Comparison of ENCODE assay signal across 20 mouse cellular contexts in genomic region chr14:79851795-79852194, GRCm38 (mm10).
DNase-seq lines count a peak whose midpoint lies in the region; ATAC-seq and TF ChIP-seq lines count a peak whose summit lies in the region.
"Had no signal": no experiment of that assay in that cellular context is flagged by ENCODE, and none has a peak within 500 bp of the region (broad histone marks: within the 10 kb centered on the region; RNA-seq: fewer than 3 reads in every experiment).

No protein-coding gene starts in this region.

- no peaks in the 10 kb centered on the region for H3K9me3 ChIP-seq in hindbrain, embryonic 14.5 days (ENCODE audit: control insufficient read depth, low read length)
- H3K9me3 ChIP-seq in hindbrain, embryonic 11.5 days (ENCODE audit: control insufficient read depth, low read length) = no peaks in the 10 kb centered on the region
- H3K9me3 ChIP-seq in forebrain, embryonic 11.5 days (ENCODE audit: control insufficient read depth, low read length) = no peaks in the 10 kb centered on the region
- no peaks in the 10 kb centered on the region for H3K9me3 ChIP-seq in forebrain, embryonic 15.5 days
- H3K9me3 ChIP-seq: embryonic facial prominence, embryonic 15.5 days; heart, embryonic 13.5 days; hindbrain, embryonic 15.5 days had no signal

- peaks cover 19% of the 10 kb centered on the region for H3K4me1 ChIP-seq in hindbrain, embryonic 14.5 days (replicated peaks; ENCODE audit: control insufficient read depth, insufficient read depth, low read length)
- H3K4me1 ChIP-seq in hindbrain, embryonic 11.5 days (replicated peaks; ENCODE audit: control insufficient read depth, insufficient read depth, low read length) = no peaks in the 10 kb centered on the region
- H3K4me1 ChIP-seq in forebrain, embryonic 11.5 days (replicated peaks; ENCODE audit: control insufficient read depth, insufficient read depth, low read length) = peaks cover 10% of the 10 kb centered on the region
- H3K4me1 ChIP-seq in forebrain, embryonic 15.5 days = peaks cover 31% of the 10 kb centered on the region
- H3K4me1 ChIP-seq: embryonic facial prominence, embryonic 15.5 days; heart, embryonic 13.5 days had no signal

- TF ChIP-seq POLR2A in brain, embryonic 14.5 days (IDR thresholded peaks at IDR 0.05; ENCODE audit: borderline replicate concordance, extremely low read depth, insufficient read depth, insufficient read length, poor library complexity, severe bottlenecking) = no peak

- no peak for DNase-seq in hindbrain, embryonic 14.5 days (ENCODE audit: low spot score)
- no peak for DNase-seq in hindbrain, embryonic 11.5 days (ENCODE audit: low spot score)
- DNase-seq in brain, embryonic 14.5 days (ENCODE audit: low read depth) = peak; percentile 73
- DNase-seq in forebrain, embryonic 11.5 days (ENCODE audit: low spot score) = no peak
- no peak for DNase-seq in spleen, adult 18-20 months
- no peak for DNase-seq in spleen, postnatal 10 days (ENCODE audit: low spot score in 2 of 2)
- DNase-seq: adrenal gland, adult 2 months; adrenal gland, postnatal 25 days; cerebellum, adult 8-10 months; embryo, embryonic 11 days; gastrocnemius, adult 2 months; gastrocnemius, postnatal 25 days; heart, postnatal 36 days had no signal

- no peak for TF ChIP-seq CTCF in brain, embryonic 14.5 days (IDR thresholded peaks at IDR 0.05; ENCODE audit: borderline replicate concordance, extremely low read depth, insufficient read depth, insufficient read length)

- no peak overlapping the region for H3K4me3 ChIP-seq in hindbrain, embryonic 14.5 days (replicated peaks; ENCODE audit: low read length)
- H3K4me3 ChIP-seq in hindbrain, embryonic 11.5 days (ENCODE audit: low read depth, low read length) = no peak overlapping the region
- no peak overlapping the region for H3K4me3 ChIP-seq in forebrain, embryonic 11.5 days (ENCODE audit: low read depth, low read length)
- H3K4me3 ChIP-seq in forebrain, embryonic 15.5 days = no peak overlapping the region
- H3K4me3 ChIP-seq: embryonic facial prominence, embryonic 15.5 days; erythroblast, embryonic 14.5 days; gastrocnemius, adult 2 months; heart, embryonic 13.5 days; hindbrain, embryonic 15.5 days had no signal

- H3K36me3 ChIP-seq in hindbrain, embryonic 14.5 days (replicated peaks; ENCODE audit: control insufficient read depth, insufficient read depth) = no peaks in the 10 kb centered on the region
- no peaks in the 10 kb centered on the region for H3K36me3 ChIP-seq in hindbrain, embryonic 11.5 days (ENCODE audit: control insufficient read depth, insufficient read depth, low read length)
- H3K36me3 ChIP-seq in forebrain, embryonic 11.5 days (ENCODE audit: control insufficient read depth, insufficient read depth, low read length) = no peaks in the 10 kb centered on the region
- H3K36me3 ChIP-seq in forebrain, embryonic 15.5 days = no peaks in the 10 kb centered on the region
- H3K36me3 ChIP-seq: embryonic facial prominence, embryonic 15.5 days; heart, embryonic 13.5 days; hindbrain, embryonic 15.5 days had no signal

- WGBS in hindbrain, embryonic 14.5 days = 49% methylated on average over 7 of the region's 7 CpGs
- WGBS in hindbrain, embryonic 11.5 days = 70% methylated on average over 7 of the region's 7 CpGs
- 47% methylated on average over 7 of the region's 7 CpGs for WGBS in forebrain, embryonic 11.5 days
- 10% methylated on average over 7 of the region's 7 CpGs for WGBS in forebrain, embryonic 15.5 days

- no peak overlapping the region for H3K4me2 ChIP-seq in hindbrain, embryonic 14.5 days (replicated peaks)
- H3K4me2 ChIP-seq in hindbrain, embryonic 11.5 days (replicated peaks; ENCODE audit: low read depth, low read length) = no peak overlapping the region
- no peak overlapping the region for H3K4me2 ChIP-seq in forebrain, embryonic 11.5 days (ENCODE audit: low read depth, low read length, severe bottlenecking)
- H3K4me2 ChIP-seq in forebrain, embryonic 15.5 days (replicated peaks) = no peak overlapping the region
- H3K4me2 ChIP-seq: embryonic facial prominence, embryonic 15.5 days; heart, embryonic 13.5 days; hindbrain, embryonic 15.5 days had no signal

- no peak overlapping the region for H3K9ac ChIP-seq in hindbrain, embryonic 14.5 days
- no peak overlapping the region for H3K9ac ChIP-seq in hindbrain, embryonic 11.5 days (ENCODE audit: low read depth, low read length)
- no peak overlapping the region for H3K9ac ChIP-seq in forebrain, embryonic 11.5 days (ENCODE audit: low read length)
- no peak overlapping the region for H3K9ac ChIP-seq in forebrain, embryonic 15.5 days (replicated peaks)
- H3K9ac ChIP-seq: embryonic facial prominence, embryonic 15.5 days; heart, embryonic 13.5 days; hindbrain, embryonic 15.5 days had no signal

- no peak for ATAC-seq in hindbrain, embryonic 14.5 days (ENCODE audit: low FRiP score)
- ATAC-seq in hindbrain, embryonic 11.5 days (ENCODE audit: low FRiP score) = no peak
- peak; percentile 54 for ATAC-seq in forebrain, embryonic 11.5 days (replicated peaks; ENCODE audit: low FRiP score)
- ATAC-seq in forebrain, embryonic 15.5 days (replicated peaks) = peak; percentile 24; the same call in 1 of the 2 replicates
- ATAC-seq: inflammation-experienced regulatory T-cells, adult 6 months; intestine, postnatal 0 days had no signal

- H3K27ac ChIP-seq in hindbrain, embryonic 14.5 days = peak overlapping the region; percentile 45; the same call in 1 of the 2 replicates
- no peak overlapping the region for H3K27ac ChIP-seq in hindbrain, embryonic 11.5 days (ENCODE audit: low read depth, low read length)
- no peak overlapping the region for H3K27ac ChIP-seq in forebrain, embryonic 11.5 days (ENCODE audit: low read depth, low read length)
- H3K27ac ChIP-seq in forebrain, embryonic 15.5 days (replicated peaks) = peak overlapping the region; percentile 60
- H3K27ac ChIP-seq: embryonic facial prominence, embryonic 15.5 days; gastrocnemius, adult 2 months; heart, embryonic 13.5 days had no signal

- H3K27me3 ChIP-seq in hindbrain, embryonic 14.5 days (ENCODE audit: control insufficient read depth, insufficient read depth, low read length) = no peaks in the 10 kb centered on the region
- no peaks in the 10 kb centered on the region for H3K27me3 ChIP-seq in hindbrain, embryonic 11.5 days (ENCODE audit: control insufficient read depth, insufficient read depth, low read length)
- no peaks in the 10 kb centered on the region for H3K27me3 ChIP-seq in forebrain, embryonic 11.5 days (ENCODE audit: control insufficient read depth, insufficient read depth, low read length)
- H3K27me3 ChIP-seq in forebrain, embryonic 15.5 days = no peaks in the 10 kb centered on the region
- H3K27me3 ChIP-seq: embryonic facial prominence, embryonic 15.5 days; heart, embryonic 13.5 days; hindbrain, embryonic 15.5 days had no signal

Comparison
In these comparisons a context has a peak if more than half of its experiments do, and no peak if none do; other contexts are left out.
1. H3K27ac ChIP-seq: peak in hindbrain, embryonic 14.5 days (single experiment) and forebrain, embryonic 15.5 days (single experiment); none in hindbrain, embryonic 11.5 days (single experiment) and forebrain, embryonic 11.5 days (single experiment).
2. ATAC-seq: peak in forebrain, embryonic 11.5 days (single experiment) and forebrain, embryonic 15.5 days (single experiment); none in hindbrain, embryonic 14.5 days (single experiment) and hindbrain, embryonic 11.5 days (single experiment).